Mouse (Mus musculus) heart, adult 8-10 months (tissue): ENCODE data around the gene Ankrd63. TPM values are rescaled to one million over a fixed set of nuclear protein-coding genes. Genes with fewer than 3 reads are reported as not detected.
"Not testable (repeated sequence)": the region's sequence is repeated elsewhere in the genome, so short reads cannot be mapped to it uniquely, and the experiment has no call there.

ENCODE experiments used
- DNase-seq: peaks from one replicate; pipeline ENCODE4 v3.0.0; 2022; ENCODE audit warnings: low spot score
- total RNA-seq, 4 experiments: library from RNA; stranded (reverse); gene quantifications; 2 replicates each; pipeline ENCODE4 v1.2.4; 2022

The Ankrd63 gene
- total RNA-seq, 4 experiments from 2014 or later = 1.0 to 3.1 (median 1.7) TPM

DNA sequence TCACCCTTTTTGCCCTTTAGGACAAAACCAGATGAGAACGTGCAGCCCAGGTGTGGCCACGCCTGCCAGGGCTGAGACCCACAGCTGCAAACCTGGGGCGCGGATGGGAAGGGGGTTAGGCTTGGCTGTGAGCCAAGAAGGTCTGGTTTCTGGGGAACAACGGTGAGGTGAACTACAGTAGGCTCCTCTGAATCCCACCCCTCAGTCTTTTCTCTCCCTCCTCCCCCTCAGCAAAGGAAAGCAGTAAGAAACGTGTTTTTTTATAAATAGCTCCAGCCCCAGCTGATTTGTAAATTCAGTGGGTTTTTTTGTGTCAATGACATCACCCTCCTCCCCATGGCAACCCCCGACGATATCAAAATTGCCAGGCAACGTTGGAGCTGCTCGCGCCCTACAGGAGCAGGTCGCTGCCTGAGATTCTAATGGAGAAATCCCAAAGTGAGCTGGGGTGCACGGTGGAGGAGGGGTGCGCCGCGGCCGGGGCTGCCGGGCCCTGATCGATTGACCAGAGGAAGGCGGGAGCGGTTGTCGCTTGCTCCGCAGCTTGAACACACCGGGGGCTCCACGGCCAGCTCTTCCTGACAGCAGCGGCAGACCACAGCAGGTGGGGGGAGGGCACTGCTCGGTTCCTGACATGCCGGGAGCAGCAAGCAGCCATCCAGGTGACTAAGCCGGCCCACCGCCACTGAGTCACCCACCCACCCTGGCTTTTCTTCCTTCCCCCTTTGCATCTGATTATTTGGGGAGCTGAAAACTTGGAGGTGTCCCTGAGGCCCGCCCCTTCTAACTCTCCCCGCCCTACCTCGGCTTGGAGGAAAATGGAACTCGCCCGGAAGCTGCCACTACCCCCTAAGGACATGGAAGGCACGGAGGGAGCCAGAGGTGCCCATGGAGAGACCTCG, 40.6 kb downstream of the Ankrd63 start, which contains the start of gene Pak6:
TSS of gene Pak6 (plus strand) at position 402 of the 902 bp plus-strand sequence.
- no peak for DNase-seq

DNA sequence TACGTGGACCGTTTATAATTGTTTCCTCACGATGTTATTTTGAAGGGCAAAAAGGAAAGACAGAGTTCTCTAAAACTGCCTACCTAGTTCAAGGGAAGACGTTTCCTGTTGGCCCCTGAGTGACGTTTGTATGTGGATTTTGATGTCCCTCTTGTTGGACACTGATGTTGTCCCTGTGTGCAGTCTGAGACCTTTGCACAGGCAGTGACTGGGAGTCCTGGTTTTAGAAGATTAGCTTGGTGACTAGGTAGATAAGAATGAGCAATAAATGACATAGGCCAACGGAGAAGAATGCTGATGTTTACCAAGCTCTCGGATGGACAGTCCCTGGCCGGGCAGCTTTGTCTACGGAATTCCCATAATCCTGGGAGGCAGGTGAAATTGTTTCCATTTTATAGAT, 41.9 kb downstream of the Ankrd63 start:
- DNase-seq = no peak

- DNase-seq = peak; percentile 63
These were observed 43.7 kb downstream of the Ankrd63 start for GRCm38 (mm10) chr2:118659998-118660452.

DNA sequence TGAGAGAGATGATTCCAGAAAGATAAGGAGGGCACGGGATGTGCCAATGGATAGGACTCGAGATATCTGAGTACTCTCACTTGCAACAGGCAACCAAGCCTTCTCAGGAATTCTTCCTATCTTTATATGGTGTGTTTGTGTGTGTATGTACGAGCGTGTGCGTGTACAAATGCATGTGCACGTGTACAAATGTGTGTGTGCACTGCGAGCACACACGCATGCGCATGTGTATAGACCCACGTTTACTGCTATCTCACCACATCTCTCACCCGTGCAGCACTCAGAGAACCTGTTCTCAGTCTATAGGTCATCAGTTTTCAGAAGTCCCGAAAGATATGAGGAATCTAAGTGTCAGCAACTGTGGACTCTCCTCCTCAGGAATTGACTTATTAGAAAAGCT, 44.3 kb downstream of the Ankrd63 start:
- no peak for DNase-seq

DNA sequence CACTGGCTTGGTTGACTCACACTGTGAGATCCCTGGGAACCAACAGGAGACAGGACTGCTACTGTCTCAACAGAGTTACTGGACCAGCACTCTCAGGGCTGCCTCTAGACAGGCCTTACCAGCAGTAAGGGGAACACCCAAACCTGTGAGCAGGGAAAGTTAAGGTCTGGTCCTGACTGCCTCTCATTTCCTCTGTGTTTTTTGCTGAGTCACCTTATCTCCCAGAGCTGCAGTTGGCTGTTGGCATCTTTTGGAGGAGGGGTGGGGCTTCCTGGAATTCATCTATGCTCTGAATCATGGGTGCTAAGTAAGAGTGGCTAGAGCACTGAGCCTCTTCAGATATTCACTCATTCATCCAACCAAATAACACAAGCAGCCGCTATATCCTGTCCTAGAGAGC, 44.7 kb downstream of the Ankrd63 start:
- peak; percentile 70 for DNase-seq

- DNase-seq = no peak
These were observed 45.3 kb downstream of the Ankrd63 start for GRCm38 (mm10) chr2:118658457-118658856.

DNA sequence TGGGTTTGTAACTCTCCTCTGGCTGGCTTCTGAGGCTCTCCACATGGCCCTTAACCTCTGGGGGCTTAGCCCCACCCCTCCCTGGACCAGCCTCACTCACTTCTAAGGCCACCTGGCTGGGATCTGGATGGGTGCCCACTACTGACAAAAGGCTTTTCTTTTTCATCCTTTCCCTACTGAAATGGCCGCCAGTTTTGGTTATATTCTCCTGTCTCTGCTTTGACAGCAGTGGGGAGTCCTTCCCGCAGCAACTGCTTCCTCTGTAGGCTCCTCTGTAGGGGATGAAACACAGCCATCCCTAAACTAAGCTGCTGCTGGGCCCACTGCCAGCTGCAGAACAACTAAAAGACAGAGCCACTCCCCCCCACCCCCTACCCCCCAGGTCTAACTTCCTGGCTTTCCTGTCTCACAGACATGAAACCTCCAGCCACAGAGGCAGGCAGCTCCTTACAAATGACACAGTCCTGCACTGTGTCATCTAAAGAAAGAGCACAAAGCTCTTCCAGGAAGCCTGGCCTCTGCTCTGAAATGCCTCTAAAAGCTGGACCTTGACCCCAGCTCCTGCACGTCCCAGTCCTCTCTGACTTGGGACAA, 47.0 kb downstream of the Ankrd63 start:
- no peak for DNase-seq

- not testable (repeated sequence) for DNase-seq
These were observed 53.1 kb downstream of the Ankrd63 start for GRCm38 (mm10) chr2:118650697-118651096.

Other genes starting within 250 kb of the Ankrd63 start
- 100 to 1,000 TPM; 124 to 135 (median 133) TPM for gene Srp14, start 224.3 kb downstream of the Ankrd63 start, total RNA-seq
- gene Bmf, start 154.3 kb downstream of the Ankrd63 start, total RNA-seq = 1 to 10 TPM; 2.8 to 9.8 (median 7.7) TPM
- gene Bub1b, start 105.8 kb downstream of the Ankrd63 start, total RNA-seq = under 1 TPM; 0.56 to 0.94 (median 0.60) TPM
- 10 to 100 TPM in 3 of 4 experiments, 1 to 10 TPM in 1; 7.5 to 13.4 (median 11.4) TPM for gene Pak6, start 40.7 kb downstream of the Ankrd63 start, total RNA-seq
- gene Plcb2, start 24.5 kb upstream of the Ankrd63 start, total RNA-seq = 1 to 10 TPM; 2.2 to 3.3 (median 2.5) TPM
- 10 to 100 TPM; 33.0 to 45.2 (median 33.9) TPM for gene Inafm2, start 41.8 kb upstream of the Ankrd63 start, total RNA-seq
- gene Ccdc9b, start 58.7 kb upstream of the Ankrd63 start, total RNA-seq = 10 to 100 TPM; 24.6 to 38.6 (median 29.6) TPM
- gene Phgr1, start 68.8 kb upstream of the Ankrd63 start, total RNA-seq = not detected
- gene Disp2, start 75.8 kb upstream of the Ankrd63 start, total RNA-seq = under 1 TPM in 3 of 4 experiments, not detected in 1; 0.09 to 0.14 (median 0.09) TPM
- gene Knstrn, start 110.0 kb upstream of the Ankrd63 start, total RNA-seq = 1 to 10 TPM in 2 of 4 experiments, under 1 TPM in 2; 0.22 to 1.1 (median 0.79) TPM
- 100 to 1,000 TPM; 383 to 490 (median 481) TPM for gene Ivd, start 158.0 kb upstream of the Ankrd63 start, total RNA-seq
- 10 to 100 TPM; 14.0 to 21.2 (median 15.9) TPM for gene Bahd1, start 196.4 kb upstream of the Ankrd63 start, total RNA-seq
- gene Chst14, start 222.5 kb upstream of the Ankrd63 start, total RNA-seq = 1 to 10 TPM; 5.7 to 9.2 (median 8.4) TPM